Mouse (Mus musculus) cortical plate, adult 2 months (tissue): ENCODE results near the gene Ttc14. TPM values are rescaled to one million over a fixed set of nuclear protein-coding genes. Genes with fewer than 3 reads are reported as not detected.
A peak's percentile ranks its signal among the peaks of the same experiment; 100 is the strongest.

Experiments
- H3K27ac ChIP-seq: fragments of 200-500 bp; 2 replicates; pipeline ENCODE4 v1.5.1; 2012; ENCODE audit warnings: low read length, control low read depth, inconsistent platforms; ENCODE audit not compliant: insufficient read depth
- H3K4me1 ChIP-seq: fragments of 200-500 bp; 2 replicates; pipeline ENCODE4 v1.6.1; 2011; ENCODE audit warnings: low read length; ENCODE audit not compliant: control insufficient read depth, insufficient read depth
- H3K4me3 ChIP-seq: fragments of 200-500 bp; 2 replicates; pipeline ENCODE4 v1.5.1; 2011; ENCODE audit warnings: mild to moderate bottlenecking, low read length, control low read depth; ENCODE audit not compliant: insufficient read depth
- CTCF ChIP-seq: fragments of 200-500 bp; IDR thresholded peaks from 2 replicates; pipeline ENCODE4 v1.5.1; 2011; ENCODE audit warnings: mild to moderate bottlenecking, control low read depth, low read length; ENCODE audit not compliant: insufficient read depth; ENCODE audit errors: extremely low read depth
- POLR2A ChIP-seq: fragments of 200-500 bp; IDR thresholded peaks from 2 replicates; pipeline ENCODE4 v1.6.1; 2011; ENCODE audit warnings: mild to moderate bottlenecking, low read length, control low read depth; ENCODE audit not compliant: insufficient read depth; ENCODE audit errors: extremely low read depth
- polyA plus RNA-seq: library from polyadenylated mRNA; depleted of rRNA; stranded (reverse); fragments of >200 nt; gene quantifications from 2 replicates; pipeline ENCODE4 v1.2.3, GENCODE M21; 2012; rRNA removed

Gene Ttc14
- polyA plus RNA-seq, 1 experiment: 72.0 TPM

DNA sequence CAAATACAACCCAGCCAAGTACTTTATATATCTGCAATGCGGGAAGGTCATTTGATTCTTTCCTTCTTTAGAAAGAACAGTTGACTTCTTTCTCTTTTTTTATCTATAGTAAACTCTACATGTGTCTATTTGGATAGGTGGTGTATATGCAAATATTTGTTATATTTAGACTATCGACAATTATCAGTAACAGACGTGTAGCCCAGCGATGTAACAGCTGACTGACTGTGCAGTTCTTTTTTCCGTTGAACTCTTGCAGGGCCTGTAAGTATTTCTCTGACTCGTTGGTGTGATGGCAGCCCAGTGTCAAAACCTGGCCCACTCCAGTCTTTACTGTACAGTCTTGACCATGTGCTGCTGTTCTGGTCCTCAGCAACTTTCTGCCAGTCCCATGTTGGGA is 47.0 kb downstream of the Ttc14 start:
- Histone ChIP-seq H3K4me3 (no peak overlapping the region), H3K4me1 (no peaks in the 10 kb centered on the region), H3K27ac (no peak overlapping the region)
- TF ChIP-seq POLR2A: no peak
- no peak for TF ChIP-seq CTCF

DNA sequence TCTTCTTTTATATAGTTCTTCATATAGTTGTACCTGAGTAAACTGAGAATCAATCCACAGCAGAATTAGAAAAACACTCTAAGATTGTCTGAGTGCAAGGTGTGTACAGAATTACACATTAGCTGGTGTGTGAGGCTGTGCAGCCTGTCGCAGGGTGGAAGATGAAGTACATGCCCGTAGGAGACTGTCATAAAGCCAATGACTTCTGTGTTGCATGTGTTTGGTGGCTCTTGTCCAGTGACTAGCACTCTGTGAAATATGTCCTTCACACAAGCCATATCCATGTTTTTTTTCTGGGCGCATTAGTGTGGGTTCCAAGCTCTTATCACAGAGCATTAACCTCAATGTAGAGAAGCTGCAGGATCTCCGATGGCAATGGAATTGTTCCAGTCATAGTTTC is 51.2 kb downstream of the Ttc14 start:
- Histone ChIP-seq H3K4me3 (no peak overlapping the region), H3K4me1 (no peaks in the 10 kb centered on the region), H3K27ac (no peak overlapping the region)
- TF ChIP-seq POLR2A (no peak), CTCF (no peak)

DNA sequence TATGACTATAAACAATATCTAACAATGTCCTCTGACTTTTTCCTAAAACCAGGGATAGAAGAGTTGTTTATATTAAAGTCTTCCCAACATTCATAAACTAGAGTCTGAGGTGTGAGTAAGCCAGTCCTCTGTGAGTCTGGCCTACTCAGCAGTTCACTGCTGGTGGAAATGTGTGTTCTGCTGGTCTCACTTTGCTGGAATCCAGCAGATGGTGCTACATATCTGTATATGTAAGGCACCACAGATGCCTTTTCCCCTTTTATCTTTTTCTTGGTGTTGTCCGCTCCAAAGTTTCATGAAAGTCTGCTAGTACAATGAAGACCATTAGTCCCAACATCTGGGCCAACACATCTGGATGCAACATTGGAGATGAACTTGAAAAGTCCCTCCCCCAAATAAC is 53.4 kb downstream of the Ttc14 start:
- TF ChIP-seq POLR2A (no peak), CTCF (peak; percentile 61; the same call in 1 of the 2 replicates)
- no peak overlapping the region for H3K4me3 ChIP-seq
- H3K27ac ChIP-seq: no peak overlapping the region
- H3K4me1 ChIP-seq: no peaks in the 10 kb centered on the region

DNA sequence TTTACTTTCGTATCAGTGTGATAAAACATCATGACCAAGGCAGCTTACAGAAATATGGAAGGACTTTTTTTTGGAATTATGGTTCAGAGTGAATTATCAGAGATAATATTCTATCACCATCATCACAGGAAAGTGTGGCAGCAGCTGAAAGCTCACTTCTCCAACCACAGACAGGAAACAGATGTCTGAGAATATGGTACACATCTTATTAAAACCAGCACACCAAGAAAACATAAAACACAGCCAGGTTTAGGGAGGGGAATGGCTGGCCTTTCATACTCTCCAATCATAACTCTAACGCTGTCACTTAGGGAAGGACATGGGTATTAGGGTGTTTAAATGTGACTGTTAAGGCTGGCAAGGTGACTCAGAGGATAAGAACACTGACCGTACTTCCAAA is 59.3 kb downstream of the Ttc14 start:
- Histone ChIP-seq H3K27ac (no peak overlapping the region), H3K4me3 (no peak overlapping the region), H3K4me1 (no peaks in the 10 kb centered on the region)
- TF ChIP-seq CTCF (no peak), POLR2A (no peak)

DNA sequence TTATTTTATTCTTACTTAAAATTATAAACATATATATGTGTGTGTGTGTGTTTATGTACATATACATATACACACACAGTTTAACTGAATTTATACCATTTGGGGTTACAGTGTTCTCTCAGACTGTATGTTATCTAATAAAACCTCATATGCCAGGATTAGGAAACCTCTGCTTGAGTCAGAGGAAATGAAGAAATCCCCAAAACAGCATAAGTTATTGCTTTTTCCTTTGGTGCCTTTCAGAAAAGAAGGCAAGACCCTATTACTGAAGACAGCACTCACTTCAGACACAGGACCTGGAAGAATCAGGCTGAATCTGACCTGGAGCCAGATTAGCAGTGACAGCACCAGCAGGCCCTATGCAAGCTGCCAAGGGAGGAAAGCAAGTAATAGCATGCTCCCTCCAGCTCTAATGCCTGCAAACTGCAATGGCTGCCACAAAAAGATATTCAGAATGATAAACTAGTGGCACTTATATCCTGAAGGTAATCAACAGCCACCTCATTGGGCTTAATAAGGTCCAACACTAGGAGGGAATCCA is 64.4 kb downstream of the Ttc14 start:
- Histone ChIP-seq H3K4me1 (no peaks in the 10 kb centered on the region), H3K4me3 (no peak overlapping the region), H3K27ac (no peak overlapping the region)
- TF ChIP-seq CTCF (no peak), POLR2A (no peak)

Other genes with a start within 250 kb of the Ttc14 start
- 57.5 and 63.0 TPM in 2 replicates for gene Ccdc39, start 44.5 kb downstream of the Ttc14 start, polyA plus RNA-seq
- gene Fxr1, start 220.1 kb downstream of the Ttc14 start, polyA plus RNA-seq: 48.1 and 49.1 TPM in 2 replicates